Mouse (Mus musculus): ENCODE results near the gene Acin1.

Acin1 gene

GRCm38 (mm10) chr14:54686522-54687143 is at the start of gene Acin1:
Gene Acin1 (minus strand): TSS chr14:54686931.
- in situ Hi-C loops (cut with MboI; ENCODE audit: unreplicated experiment in 2 of 2) = no loop called here

DNA sequence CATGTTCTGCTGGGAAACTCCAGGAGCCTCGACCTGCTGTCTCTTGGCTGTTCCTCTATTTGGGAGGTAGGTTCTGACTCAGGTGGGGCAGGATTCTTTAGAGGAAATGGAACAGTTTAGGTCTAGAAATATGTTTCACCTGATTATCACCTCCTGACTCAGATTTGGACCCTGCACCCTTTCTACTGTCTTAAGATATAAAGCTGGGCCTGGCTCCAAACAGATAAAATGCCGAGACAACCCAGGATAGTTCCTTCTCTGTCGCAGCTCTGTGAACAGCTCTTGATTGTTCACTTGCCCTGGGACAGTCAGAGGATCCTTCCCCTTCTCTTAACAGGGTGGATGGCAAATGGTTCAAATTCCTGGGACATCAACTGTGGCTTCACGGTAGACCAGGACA is 48.5 kb upstream of the Acin1 start:
- in situ Hi-C loops (cut with MboI; ENCODE audit: unreplicated experiment in 2 of 2) = no loop called here

DNA sequence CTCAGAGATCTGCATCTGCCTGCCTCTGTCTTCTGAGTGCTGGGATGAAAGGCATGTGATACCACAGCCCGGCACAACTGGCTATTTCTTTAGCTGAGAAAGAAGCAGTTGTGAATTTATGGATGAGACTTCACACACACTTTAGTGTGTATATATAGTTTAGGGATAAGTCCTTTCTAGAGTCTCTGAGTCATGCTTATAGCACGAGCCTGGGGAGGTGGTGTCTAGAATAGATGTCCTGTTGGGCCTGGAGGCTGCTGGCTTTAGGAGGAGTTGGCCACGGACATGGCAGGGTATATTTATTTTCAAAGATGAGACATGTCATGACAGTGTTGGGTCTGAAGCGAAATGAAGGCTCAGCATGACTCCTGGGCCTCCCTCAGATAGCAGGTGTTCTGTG is 47.3 kb upstream of the Acin1 start:
- in situ Hi-C loops (cut with MboI; ENCODE audit: unreplicated experiment in 2 of 2) = no loop called here

DNA sequence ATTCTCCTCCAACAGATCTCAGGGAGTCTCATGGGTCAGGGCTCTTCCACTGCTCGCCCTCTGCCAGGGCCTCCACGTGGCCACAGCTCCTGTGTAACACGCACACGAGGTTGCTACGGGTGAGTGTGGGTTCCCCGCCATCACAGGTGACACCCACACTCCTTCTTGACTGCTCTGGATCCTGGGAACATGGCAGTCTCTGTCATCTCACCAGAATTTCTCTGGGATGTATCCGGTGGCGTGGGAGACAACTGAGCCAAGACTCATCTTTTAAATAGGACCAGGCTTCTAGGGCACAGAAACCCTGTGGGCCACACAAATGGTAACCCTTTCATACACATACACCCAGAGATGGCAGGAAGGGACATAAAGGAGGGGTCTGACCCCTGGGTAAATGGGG is 45.5 kb upstream of the Acin1 start:
- in situ Hi-C loops (cut with MboI; ENCODE audit: unreplicated experiment in 2 of 2) = no loop called here

DNA sequence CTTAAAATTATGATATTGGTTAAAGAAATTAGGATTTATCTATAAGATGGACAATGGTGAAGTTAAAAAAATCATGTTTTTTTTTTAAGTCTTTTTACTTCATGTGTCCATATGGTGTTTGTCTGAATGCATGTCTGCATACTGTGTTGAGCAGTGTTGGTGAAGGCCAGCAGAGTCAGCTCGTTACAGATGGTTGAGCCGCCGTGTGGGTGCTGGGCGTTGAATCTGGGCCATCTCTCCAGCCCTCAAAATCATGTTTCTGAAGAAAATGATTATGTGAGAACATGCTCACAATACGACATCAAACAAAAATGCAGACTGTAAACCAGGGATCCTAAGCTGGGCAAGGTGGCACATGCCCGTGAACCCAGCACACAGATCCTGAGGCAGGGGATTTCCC is 43.6 kb upstream of the Acin1 start:
- in situ Hi-C loops (cut with MboI; ENCODE audit: unreplicated experiment in 2 of 2) = no loop called here

GRCm38 (mm10) chr14:54728823-54729653 is 42.3 kb upstream of the Acin1 start:
- in situ Hi-C loops (cut with MboI; ENCODE audit: unreplicated experiment in 2 of 2) = no loop called here

DNA sequence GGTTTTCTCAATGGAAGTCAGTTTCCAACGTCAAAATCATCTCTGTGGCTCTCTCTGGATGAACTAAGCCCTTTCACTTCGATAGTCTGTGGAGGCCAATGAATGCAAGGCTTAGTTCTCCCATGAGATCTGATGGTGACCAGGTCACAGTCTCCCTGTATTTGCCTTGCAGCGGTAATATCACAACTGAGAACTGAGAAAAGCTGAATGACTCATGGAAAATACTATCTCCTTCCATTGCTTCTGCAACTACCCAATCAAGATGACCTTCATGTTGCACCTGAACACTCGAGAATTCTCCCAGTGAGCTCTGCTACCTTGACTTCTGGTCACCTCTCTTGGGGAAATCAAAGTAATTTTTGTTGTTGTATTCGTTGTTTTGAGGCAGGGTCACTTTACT is 40.8 kb upstream of the Acin1 start:
- in situ Hi-C loops (cut with MboI; ENCODE audit: unreplicated experiment in 2 of 2) = no loop called here

DNA sequence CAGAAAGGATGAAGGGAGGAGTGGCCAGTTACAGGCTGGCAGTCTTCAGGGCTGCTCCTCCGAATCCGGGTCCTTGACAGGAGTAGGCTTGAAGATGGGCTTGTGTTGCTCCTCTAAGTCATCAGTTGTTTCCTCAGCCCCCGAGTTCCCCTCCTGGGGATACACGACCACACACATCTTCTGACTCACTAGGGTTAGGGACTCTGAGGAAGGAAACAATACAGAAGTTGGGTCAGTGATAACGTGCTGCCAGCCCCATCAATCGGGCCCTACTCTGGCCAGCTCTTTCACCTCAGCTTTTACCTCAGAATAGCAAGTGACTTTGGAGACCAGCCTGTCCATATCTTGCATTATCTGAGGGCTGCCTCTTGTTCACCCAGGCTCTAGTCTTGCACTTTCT is 37.3 kb upstream of the Acin1 start:
- in situ Hi-C loops (cut with MboI; ENCODE audit: unreplicated experiment in 2 of 2) = loop anchor here in 1 of 2 experiments (25.0 kb wide), 1 partner anchor 662 kb away; no protein-coding TSS in a partner anchor

DNA sequence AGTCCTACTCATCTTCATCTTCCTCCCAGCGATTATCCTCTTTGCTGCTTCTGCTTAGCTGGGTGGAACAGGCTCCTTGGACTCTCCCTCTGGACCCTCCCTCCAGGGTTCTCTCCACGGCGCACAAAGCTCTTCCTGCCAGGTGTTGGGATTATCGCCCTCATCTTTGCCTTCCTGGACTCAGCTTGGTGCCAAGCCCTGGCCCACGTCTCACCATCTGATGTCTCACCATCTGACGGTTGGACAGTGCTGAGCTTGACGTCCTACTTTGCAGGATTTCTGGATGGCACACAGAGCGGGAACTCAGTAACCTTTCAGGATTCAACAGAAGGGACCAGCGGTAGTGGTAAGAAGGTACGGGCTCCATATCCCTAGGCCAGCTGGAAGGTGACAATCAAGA is 35.0 kb upstream of the Acin1 start:
- in situ Hi-C loops (cut with MboI; ENCODE audit: unreplicated experiment in 2 of 2) = loop anchor here in 1 of 2 experiments (25.0 kb wide), 1 partner anchor 659 kb away; no protein-coding TSS in a partner anchor

DNA sequence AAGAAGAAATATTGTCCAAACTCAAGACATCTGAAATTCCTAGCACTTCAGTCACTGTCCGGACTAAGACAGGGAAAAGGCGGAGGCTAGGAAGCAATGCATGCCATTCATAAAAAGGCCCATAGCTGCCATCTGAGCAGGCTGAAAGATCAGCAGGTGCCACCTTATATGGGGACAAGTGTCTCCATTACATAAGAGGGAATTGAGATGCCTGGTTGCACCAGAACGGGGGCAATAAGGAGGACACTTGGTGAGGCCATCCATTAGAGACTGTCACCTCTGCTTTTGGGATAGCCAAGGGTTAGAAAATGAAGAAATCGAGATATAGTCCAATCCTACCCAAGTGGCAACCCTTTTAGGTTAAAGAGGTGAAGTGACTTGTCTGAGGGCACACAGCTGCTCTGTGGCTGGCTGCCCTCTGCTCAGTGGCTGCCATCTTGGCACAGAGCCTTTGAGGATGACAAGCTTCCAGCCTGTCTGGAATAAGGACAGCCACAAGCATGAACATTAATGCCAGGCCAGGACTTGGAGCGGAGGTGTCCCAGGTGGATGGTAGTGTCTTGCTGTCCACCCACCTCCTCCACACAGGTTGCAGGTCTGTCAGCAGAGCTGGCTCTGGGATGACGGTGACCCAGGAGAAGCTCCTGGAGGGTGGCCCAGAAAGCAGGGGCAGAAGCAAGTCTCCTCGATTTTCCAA is 34.1 kb upstream of the Acin1 start:
- in situ Hi-C loops (cut with MboI; ENCODE audit: unreplicated experiment in 2 of 2) = loop anchor here in 1 of 2 experiments (25.0 kb wide), 1 partner anchor 659 kb away; no protein-coding TSS in a partner anchor

GRCm38 (mm10) chr14:54720041-54720440 is 33.3 kb upstream of the Acin1 start:
- in situ Hi-C loops (cut with MboI; ENCODE audit: unreplicated experiment in 2 of 2) = loop anchor here in 1 of 2 experiments (25.0 kb wide), 1 partner anchor 658 kb away; no protein-coding TSS in a partner anchor

- in situ Hi-C loops (cut with MboI; ENCODE audit: unreplicated experiment in 2 of 2) = loop anchor here (5.0 to 25.0 kb wide), 6 partner anchors 67 to 653 kb away; partner anchors contain the start of genes Ngdn (in 1 of the 2), Slc7a8 (in 1 of the 2), Thtpa (in 1 of the 2) and Zfhx2 (in 1 of the 2)
Measured at GRCm38 (mm10) chr14:54715402-54715801, 28.7 kb upstream of the Acin1 start.

GRCm38 (mm10) chr14:54714617-54715081 is 27.9 kb upstream of the Acin1 start:
- in situ Hi-C loops (cut with MboI; ENCODE audit: unreplicated experiment in 2 of 2) = loop anchor here (5.0 to 25.0 kb wide), 6 partner anchors 68 to 652 kb away; partner anchors contain the start of genes Ngdn (in 1 of the 2), Slc7a8 (in 1 of the 2), Thtpa (in 1 of the 2) and Zfhx2 (in 1 of the 2)

DNA sequence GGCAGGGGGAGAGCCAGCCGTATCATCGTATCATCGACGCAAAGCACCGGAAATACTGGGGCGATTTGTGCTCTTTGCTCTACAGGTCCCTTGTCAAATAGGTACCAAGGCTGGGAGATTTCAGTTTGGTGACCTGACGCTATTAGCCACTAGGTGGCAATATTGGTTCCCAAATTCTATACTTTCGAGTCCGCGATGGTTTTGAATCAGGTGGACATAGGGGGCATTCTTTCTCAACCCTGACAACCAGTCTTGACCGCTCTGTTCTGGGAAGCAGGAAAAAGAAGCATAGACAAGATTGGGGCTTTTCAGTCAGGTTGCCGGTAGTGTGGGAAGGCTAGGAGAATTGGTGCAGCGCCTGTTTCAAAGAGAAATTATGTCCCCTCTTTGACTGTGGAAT is 27.4 kb upstream of the Acin1 start:
- in situ Hi-C loops (cut with MboI; ENCODE audit: unreplicated experiment in 2 of 2) = loop anchor here (10.0 to 25.0 kb wide), 4 partner anchors 141 to 652 kb away; partner anchors contain the start of genes Ngdn (in 1 of the 2), Thtpa (in 1 of the 2) and Zfhx2 (in 1 of the 2)

- in situ Hi-C loops (cut with MboI; ENCODE audit: unreplicated experiment in 2 of 2) = loop anchor here (10.0 to 25.0 kb wide), 4 partner anchors 142 to 651 kb away; partner anchors contain the start of genes Ngdn (in 1 of the 2), Thtpa (in 1 of the 2) and Zfhx2 (in 1 of the 2)
Measured at GRCm38 (mm10) chr14:54712861-54713260, 26.1 kb upstream of the Acin1 start.

DNA sequence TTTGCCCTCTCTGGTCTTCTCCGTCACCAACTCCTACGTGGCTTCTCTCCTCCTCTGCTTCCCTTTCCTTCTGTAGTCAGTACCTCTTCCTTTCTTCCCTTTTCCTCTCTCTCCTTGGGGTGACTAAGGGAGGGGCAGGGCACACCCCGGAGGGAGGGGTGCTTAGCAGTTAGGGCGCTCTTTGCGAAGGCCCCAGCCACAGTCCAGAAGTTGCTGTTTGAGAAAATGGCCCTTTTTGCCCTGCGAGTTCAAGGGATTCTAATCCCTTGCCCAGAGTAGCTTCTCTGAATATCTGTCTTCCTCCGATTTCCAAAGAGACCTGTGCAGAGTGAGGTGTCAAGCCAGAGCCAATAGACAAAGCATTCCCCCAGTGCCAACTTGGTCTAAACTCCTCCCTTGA is 25.3 kb upstream of the Acin1 start, which contains the start of gene Cebpe:
Gene Cebpe, minus strand, starts transcription at position 101 of the 400 bp plus-strand sequence.
- in situ Hi-C loops (cut with MboI; ENCODE audit: unreplicated experiment in 2 of 2) = loop anchor here (10.0 to 25.0 kb wide), 4 partner anchors 143 to 650 kb away; partner anchors contain the start of genes Ngdn (in 1 of the 2), Thtpa (in 1 of the 2) and Zfhx2 (in 1 of the 2)

- in situ Hi-C loops (cut with MboI; ENCODE audit: unreplicated experiment in 2 of 2) = loop anchor here (10.0 to 25.0 kb wide), 3 partner anchors 134 to 647 kb away; partner anchors contain the start of gene Ajuba (in 1 of the 2)
Measured at GRCm38 (mm10) chr14:54709054-54709453, 22.3 kb upstream of the Acin1 start.

DNA sequence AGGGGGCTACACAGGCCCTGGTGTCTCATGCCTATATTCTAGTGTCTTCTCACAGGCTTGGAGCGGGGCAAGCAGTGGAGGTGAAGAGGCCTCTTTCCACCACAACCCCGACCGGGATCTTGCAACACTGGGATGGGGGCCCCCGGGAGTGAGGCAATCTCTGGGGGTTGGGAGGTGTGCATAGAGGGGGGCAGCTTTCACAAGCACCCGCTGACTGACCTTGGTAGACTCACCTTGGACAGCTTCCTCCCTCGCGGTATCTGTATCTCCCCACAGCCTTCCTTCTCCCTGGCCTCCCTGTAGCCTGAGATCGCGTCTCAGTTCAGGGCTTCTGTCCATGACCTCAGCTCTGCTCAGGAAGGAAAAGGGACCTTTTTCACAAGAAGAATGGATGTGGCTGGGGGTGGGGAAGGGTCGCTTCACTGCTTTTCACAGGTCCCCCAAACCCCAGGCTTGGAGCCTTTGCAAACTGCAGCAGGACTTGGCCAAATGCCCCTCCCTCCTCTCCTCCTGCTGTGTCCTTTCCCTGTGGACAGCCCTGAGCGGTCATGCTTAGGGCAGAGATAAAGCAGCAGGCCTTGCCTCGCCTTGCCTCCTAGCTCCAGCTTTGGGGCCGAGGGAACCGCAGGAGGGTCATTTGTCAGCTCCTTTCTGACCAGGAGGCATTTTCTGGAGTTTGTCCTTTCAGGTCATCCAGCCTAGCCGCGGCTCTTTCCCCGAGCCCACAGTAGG is 20.0 kb upstream of the Acin1 start:
- in situ Hi-C loops (cut with MboI; ENCODE audit: unreplicated experiment in 2 of 2) = loop anchor here (10.0 to 25.0 kb wide), 3 partner anchors 132 to 644 kb away; partner anchors contain the start of gene Ajuba (in 1 of the 2)

DNA sequence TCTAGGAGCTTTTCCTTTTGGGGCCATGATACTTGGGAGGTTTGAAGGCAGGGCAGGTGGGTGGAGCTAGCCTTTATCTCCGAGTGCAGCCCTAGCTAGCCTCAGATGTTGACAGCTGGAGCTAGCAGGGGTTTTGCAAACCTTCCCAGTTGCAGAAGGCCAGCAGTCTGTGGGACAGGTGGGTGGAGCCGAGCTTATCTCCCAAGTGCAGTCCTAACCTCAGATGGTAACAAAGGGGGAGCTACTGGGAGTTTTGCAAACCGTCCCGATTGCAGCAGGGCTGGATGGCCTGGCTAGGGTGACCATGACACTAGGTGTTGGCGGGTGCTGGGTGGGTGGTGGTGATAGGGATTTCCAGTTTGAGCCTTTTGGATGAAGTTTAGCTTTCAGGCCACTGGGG is 19.1 kb upstream of the Acin1 start:
- in situ Hi-C loops (cut with MboI; ENCODE audit: unreplicated experiment in 2 of 2) = loop anchor here (10.0 to 25.0 kb wide), 3 partner anchors 131 to 644 kb away; partner anchors contain the start of gene Ajuba (in 1 of the 2)

Measured in v-Abl transformed pro-B cells (cell line).